Mouse (Mus musculus): ENCODE data around the gene Cdipt.

- TF ChIP-seq CTCF (IDR thresholded peaks at IDR 0.05) (no peak), POLR2A (IDR thresholded peaks at IDR 0.05; ENCODE audit: insufficient read depth, low read depth, low read length) (no peak; the same call in none of the 2 replicates)
Measured at GRCm38 (mm10) chr7:127008239-127009019, 32.7 kb downstream of the Cdipt start.

Data from heart, adult 2 months (tissue).